Mouse (Mus musculus): ENCODE data around the gene Gfap. TPM values are rescaled to one million over a fixed set of nuclear protein-coding genes. Genes with fewer than 3 reads are reported as not detected.

Gfap gene
- under 1 TPM; 0.13 to 0.31 TPM for total RNA-seq (2021)

DNA sequence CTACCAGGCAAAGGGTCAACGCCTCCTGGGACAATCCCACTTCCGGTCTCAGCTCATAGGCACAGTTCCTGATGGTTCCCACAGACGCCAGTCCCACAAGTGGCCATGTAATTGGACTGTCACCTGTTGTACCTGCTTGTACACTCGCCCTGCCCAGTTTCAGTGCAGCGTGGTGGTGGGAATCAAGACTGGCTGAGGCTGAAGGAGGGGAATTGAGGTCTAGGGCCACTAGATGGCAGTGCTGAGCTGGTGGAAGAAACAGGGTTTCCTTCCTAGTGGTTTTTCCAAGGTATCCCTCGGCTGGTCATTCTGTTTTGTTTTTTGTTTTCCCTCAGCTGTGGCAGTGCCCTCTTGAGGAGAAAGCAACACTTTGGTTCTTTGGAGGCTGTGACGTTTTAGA is at the start of gene Gfap:
Gene Gfap (minus strand): TSS at position 150 of the 400 bp plus-strand sequence.
- intact Hi-C loops (cut with DNase I): loop anchor here (2.0 to 10.0 kb wide), 2 partner anchors 154 to 254 kb away; no protein-coding TSS in a partner anchor
- peak; percentile 24 for DNase-seq (ENCODE audit: low spot score)

- DNase-seq (ENCODE audit: low spot score): peak; percentile 22
Observed at GRCm38 (mm10) chr11:102948043-102948961, 47.6 kb upstream of the Gfap start.

DNA sequence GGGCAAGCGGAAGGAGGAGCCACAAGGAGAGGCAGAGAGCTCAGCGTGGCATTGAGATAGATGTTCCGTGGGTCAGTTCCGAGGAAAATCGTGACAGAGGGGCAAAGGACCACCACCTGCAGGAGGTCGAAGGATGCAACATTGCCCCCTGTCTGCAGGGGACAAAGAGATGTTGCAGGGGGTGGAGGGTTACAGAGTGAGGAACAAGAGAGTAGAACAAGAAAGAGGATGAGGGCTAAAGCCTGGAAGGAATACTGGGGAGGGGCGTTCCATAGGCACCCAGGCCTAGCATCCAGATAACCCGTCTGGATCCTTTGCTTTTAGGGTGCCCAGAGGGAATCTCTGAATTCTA is 46.3 kb upstream of the Gfap start:
- intact Hi-C loops (cut with DNase I): no loop called here
- no peak for DNase-seq (ENCODE audit: low spot score)

More at GRCm38 (mm10) chr11:102948043-102948961, 47.6 kb upstream of the Gfap start:
- intact Hi-C loops (cut with DNase I): no loop called here

GRCm38 (mm10) chr11:102946265-102946991 is 45.7 kb upstream of the Gfap start, which contains the start of gene C1ql1:
TSS of gene C1ql1 (minus strand) at chr11:102946688.
- peak; percentile 74 for DNase-seq (ENCODE audit: low spot score)
- intact Hi-C loops (cut with DNase I): no loop called here

GRCm38 (mm10) chr11:102945306-102946264 is 44.9 kb upstream of the Gfap start:
- DNase-seq (ENCODE audit: low spot score): no peak
- intact Hi-C loops (cut with DNase I): no loop called here

DNA sequence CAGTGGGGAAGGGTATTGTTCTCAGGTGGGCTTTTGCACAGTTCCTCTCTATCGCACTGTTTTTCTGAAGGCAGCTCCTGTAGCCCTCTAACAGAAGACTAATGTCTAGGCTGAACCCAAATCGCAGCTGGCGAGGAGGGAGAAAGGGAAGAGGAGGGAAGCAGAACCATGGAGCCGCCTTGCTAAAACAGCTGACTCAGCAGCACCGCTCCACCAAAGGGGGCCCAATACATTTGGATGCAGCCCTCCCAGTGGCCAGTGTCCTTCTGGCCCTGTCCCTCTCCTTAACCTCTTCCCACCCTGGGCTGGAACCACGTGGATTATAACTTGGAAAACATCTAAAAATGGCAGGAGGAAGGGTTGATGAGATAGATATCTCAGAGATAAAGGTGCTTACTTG is 40.5 kb upstream of the Gfap start:
- intact Hi-C loops (cut with DNase I): no loop called here
- no peak for DNase-seq (ENCODE audit: low spot score)

DNA sequence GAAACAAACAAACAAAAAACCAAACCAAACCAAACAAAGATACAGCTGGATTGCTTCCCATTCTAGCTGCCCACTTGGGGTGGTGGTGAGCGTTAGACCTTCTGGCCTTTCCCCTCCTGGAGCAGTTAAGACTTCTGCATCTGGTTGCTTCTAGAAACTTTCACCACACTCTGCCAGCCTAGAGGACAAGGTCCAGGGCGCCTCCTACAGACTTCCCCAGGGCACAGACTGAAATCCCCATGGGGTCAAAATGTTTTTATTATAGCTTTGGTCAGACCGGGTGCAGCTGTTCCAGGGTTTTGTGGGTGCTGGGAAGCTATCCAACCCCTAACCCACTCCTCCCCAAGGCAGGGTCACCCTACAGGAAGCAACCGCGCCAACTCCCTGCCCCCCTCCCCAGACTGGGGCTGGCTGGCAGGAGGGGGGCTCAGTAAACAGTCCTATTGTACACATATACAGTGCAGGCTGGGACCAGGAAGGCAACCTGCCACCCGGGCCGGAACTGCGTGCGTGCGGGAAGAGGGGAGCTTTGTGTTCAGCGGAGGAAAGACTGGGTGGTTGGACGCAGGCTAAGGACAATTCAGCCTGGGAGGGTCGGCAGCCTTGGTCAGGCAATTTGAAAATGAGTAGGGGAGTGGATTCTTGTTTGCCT is 38.4 kb upstream of the Gfap start:
- intact Hi-C loops (cut with DNase I): loop anchor here (5.0 kb wide), 1 partner anchor 33 kb away; no protein-coding TSS in a partner anchor
- no peak for DNase-seq (ENCODE audit: low spot score)

DNA sequence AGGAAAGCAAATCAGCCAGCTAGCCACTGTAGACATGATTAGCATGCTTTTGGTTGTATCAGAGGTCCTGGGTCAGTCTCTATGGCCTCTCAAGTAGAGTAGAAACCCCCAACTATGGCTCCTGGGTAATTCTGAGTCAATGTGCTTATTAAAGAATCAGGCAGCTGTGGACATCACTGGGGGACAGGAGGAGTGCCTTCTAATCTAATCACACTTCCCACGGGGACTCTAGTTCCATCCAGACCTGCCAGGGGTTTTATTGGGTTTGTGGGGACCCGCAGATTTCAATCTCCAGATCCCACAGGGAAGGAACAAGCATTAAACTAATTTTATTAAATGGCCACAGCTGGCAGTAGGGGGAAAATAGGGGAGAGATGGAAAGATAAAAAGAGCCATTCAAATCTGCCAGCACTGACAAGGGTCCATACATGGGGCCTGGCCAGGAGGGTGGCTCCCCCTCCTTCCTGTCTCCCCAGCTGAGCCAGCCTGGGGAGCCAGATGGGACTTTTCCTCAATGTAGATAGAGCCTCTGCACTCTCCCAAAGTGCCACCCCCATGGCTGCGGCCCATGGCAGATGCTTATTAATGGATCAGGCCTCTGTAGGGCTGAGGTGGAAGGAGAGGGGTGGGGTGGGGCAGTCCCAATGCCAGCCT is 36.9 kb upstream of the Gfap start:
- intact Hi-C loops (cut with DNase I): loop anchor here (5.0 kb wide), 1 partner anchor 35 kb away; no protein-coding TSS in a partner anchor
- no peak for DNase-seq (ENCODE audit: low spot score)

DNA sequence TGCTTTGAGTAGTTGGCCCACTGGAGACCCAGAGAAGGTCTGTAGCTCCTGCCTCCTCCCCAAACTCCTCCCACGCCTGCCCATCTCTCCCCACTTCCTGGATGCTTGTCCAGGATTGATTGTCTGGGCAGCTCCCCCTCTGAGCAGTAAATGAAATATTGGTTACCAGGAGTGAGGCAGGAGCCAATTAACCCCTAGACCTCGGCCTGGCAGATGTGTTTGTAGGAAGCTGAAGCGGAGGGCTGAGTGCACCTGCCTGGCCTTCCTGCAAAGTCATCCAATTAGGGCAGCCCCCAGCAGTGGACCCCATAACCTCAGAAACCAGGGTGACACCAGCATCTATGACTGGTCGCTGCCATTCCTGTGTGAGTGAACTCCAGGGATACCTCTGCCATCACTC is 35.6 kb upstream of the Gfap start:
- no peak for DNase-seq (ENCODE audit: low spot score)
- intact Hi-C loops (cut with DNase I): loop anchor here (5.0 kb wide), 1 partner anchor 36 kb away; no protein-coding TSS in a partner anchor

DNA sequence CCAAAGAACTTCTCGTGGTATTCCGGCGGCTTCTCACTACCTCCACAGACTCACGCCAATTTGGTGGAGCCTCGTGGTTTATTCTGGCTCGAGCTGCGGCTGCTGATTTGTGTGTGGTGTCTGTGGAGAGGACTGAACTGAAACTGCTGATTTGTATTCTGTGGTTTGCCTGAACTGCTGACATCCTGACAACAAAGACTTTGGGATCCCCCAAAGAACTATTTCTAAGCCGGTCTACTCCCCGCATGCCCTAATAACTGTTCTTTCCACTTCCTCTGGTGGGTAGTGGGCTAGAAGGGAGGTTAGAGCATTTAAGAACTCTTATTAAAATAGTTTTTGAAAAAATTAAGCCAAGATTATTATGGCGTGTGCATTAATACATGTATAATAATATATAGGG is 30.0 kb upstream of the Gfap start:
- intact Hi-C loops (cut with DNase I): no loop called here

DNA sequence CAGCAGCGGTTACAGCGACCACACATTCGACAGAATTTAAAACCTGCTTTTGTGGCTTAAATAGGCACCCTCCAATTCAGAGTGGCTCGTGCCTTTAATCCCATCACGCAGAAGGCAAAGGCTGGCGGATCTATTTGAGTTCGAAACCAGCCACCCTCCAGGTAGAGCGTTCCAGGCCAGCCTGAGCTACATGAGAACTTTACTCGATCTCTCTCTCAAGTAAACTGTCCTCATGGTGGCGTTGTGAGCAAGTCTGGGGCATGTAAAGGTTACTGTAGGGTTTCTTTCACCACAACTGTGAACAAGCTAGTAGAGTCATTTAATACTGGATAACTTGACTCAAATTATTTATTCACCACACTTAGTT is 24.6 kb upstream of the Gfap start:
- DNase-seq (ENCODE audit: low spot score): no peak
- intact Hi-C loops (cut with DNase I): no loop called here

More for the DNA sequence above, 30.0 kb upstream of the Gfap start:
- no peak for DNase-seq (ENCODE audit: low spot score)

- DNase-seq (ENCODE audit: low spot score): peak; percentile 90
- intact Hi-C loops (cut with DNase I): no loop called here
Observed at GRCm38 (mm10) chr11:102924557-102925350, 24.0 kb upstream of the Gfap start, which contains the start of gene Kif18b. TSS of gene Kif18b (minus strand) at chr11:102925124.

- intact Hi-C loops (cut with DNase I): no loop called here
- DNase-seq (ENCODE audit: low spot score): no peak
Observed at GRCm38 (mm10) chr11:102921491-102921890, 20.8 kb upstream of the Gfap start.

DNA sequence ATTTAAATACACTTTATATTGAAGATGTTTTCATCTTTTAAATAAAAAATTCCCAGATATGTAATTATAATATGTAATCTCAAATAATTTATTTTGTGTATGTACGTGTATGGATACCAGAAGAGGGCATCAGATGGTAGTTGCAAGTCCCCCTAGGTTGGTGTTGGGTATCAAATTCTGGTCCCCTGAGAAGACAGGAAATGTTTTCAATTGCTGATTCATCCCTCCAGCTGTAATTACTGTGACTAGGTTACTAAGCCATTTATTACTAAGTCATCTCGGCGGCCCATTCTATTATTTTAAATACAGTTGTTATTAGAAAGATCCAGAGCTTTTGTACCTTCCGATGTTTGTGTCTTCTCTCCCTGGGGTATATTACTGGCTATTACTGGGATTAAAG is 17.4 kb upstream of the Gfap start:
- intact Hi-C loops (cut with DNase I): no loop called here

DNA sequence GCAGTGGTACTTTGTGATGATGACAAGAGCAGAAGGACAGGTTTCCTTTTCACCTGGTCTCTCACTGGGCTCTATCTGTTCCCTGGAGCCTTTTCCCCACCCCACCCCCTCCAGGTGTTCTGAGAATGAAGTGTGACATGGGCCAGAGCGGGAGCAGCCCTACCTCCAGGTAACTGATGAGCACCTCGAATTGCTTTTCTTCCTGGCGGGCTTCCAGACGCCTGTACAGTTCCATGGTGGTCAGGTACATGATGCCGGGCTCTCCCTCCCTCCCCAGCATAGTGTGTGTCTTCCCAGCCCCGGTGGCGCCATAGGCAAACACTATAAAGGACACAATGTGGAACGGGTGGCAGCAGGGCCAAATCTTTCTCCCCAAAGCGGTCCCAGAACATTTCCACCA is 14.7 kb upstream of the Gfap start:
- DNase-seq (ENCODE audit: low spot score): no peak
- intact Hi-C loops (cut with DNase I): no loop called here

More for the DNA sequence above, 17.4 kb upstream of the Gfap start:
- DNase-seq (ENCODE audit: low spot score): no peak

- no peak for DNase-seq (ENCODE audit: low spot score)
- intact Hi-C loops (cut with DNase I): no loop called here
Observed at GRCm38 (mm10) chr11:102911376-102911775, 10.7 kb upstream of the Gfap start.

DNA sequence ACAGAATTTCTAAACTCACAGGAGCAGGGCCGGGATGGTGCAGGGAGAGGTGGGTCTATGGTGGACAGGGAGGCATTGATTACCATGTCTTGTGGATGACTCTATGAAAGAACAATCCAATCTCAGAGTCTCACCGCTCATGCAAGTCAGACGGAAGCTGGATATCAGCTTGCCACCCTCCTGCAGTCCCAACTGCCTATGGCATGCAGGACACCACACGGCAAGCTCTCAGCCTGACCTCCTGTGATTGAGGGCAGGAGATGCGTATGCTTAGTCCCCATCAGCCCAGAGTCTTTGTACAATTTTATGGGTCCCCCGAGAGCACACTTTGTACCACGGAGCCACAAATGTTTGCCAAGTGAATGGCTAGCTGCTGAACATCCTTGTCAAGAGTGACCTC is 2.9 kb upstream of the Gfap start:
- intact Hi-C loops (cut with DNase I): loop anchor here (10.0 kb wide), 1 partner anchor 251 kb away; no protein-coding TSS in a partner anchor
- no peak for DNase-seq (ENCODE audit: low spot score)

DNA sequence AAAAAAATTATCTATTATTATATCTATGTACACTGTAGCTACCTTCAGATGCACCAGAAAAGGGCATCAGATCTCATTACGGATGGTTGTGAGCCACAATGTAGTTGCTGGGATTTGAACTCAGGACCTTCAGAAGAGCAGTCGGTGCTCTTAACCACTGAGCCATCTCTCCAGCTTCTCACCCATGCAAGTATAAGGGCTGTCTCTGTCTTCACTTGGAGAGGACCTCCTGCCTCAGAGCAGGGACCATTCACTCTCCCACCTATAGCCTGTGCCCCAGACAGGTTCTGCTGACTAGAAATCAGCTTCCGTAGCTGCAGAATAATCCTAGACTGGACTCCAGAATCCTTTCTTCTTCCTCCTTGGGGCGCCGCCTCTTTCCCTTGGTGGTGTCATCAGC is 1.4 kb upstream of the Gfap start:
- intact Hi-C loops (cut with DNase I): loop anchor here (10.0 kb wide), 1 partner anchor 253 kb away; no protein-coding TSS in a partner anchor
- no peak for DNase-seq (ENCODE audit: low spot score)
